Mouse (Mus musculus): Measurements from ENCODE around the gene Nop2.

DNA sequence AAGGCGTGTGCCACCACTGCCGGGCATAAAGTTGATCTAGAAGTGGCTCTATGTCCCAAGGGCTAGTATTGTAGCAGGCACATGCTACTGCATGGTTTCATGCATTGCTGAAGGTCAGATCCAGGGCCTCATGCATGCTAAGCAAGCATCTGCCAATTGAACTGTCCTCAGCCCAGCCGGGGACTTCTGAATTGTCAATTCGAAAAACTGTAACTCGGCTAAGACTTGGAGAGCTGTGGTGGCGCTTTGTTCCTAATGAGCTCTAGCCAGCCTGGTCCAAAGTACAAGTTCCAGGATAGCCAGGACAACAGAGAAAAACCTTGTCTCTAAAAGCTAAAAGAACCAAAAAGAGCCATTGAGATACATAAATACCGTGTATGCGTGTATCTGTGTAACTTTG is 12.3 kb upstream of the Nop2 start:
- TF ChIP-seq POLR2A (IDR thresholded peaks at IDR 0.05; ENCODE audit: control insufficient read depth, low read depth, low read length) (no peak), CTCF (IDR thresholded peaks at IDR 0.05; ENCODE audit: control insufficient read depth, insufficient read depth, insufficient replicate concordance, low read depth, low read length) (no peak)

Data from testis, adult 2 months (tissue).